Mouse (Mus musculus): Measurements from ENCODE around the gene Crygb. TPM values are rescaled to one million over a fixed set of nuclear protein-coding genes. Genes with fewer than 3 reads are reported as not detected.

The Crygb gene
- polyA plus RNA-seq, 1 experiment, result not detected

DNA sequence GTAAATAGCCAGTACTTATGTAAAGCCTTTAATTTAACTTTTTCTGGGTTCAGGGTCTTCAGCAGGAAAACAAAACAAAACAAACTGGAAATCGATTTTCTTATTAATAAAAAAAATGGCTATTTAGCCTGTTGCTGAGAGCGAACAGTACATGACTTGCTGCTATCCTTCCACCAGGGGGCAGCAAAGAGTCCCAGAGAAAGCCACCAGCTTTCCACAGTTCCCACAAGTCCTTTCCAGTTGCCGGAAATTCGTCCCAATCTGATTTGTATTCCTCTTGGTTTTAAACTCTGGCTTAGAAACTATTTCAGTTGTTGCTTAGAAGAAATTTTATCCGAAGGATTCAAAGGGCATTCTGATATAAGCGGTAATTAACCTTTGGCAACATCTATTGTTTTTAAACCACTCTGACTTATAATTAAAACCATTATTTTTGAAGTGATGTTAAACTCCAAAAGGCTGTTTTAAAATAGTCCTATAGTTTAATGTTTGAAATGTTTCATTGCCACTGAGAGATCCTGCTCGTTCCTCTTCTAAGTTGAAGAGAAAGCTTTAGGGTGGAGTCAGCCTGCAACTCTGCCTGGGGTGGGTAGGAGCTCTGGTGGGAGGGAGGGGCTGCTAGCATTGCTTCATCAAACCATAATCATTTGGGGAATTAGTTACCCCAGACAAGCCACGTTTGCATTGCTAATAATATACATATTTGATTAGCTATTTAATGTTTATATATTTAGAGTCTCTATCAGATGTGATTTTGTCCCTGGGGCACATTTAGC, 30.1 kb upstream of the Crygb start:
- TF ChIP-seq CTCF (IDR thresholded peaks at IDR 0.05; ENCODE audit: low read depth, low read length) (peak; percentile 83), POLR2A (IDR thresholded peaks at IDR 0.05; ENCODE audit: borderline replicate concordance, low read depth, low read length) (no peak)
- Histone ChIP-seq H3K4me3 (ENCODE audit: insufficient read depth, low read length) (no peak overlapping the region), H3K27ac (ENCODE audit: insufficient read depth, low read depth, low read length) (peak overlapping the region; percentile 79), H3K4me1 (ENCODE audit: control insufficient read depth, insufficient read depth, low read length) (peaks cover 39% of the 10 kb centered on the region)

- TF ChIP-seq POLR2A (IDR thresholded peaks at IDR 0.05; ENCODE audit: borderline replicate concordance, low read depth, low read length) (no peak), CTCF (IDR thresholded peaks at IDR 0.05; ENCODE audit: low read depth, low read length) (no peak)
- Histone ChIP-seq H3K4me1 (ENCODE audit: control insufficient read depth, insufficient read depth, low read length) (peaks cover 39% of the 10 kb centered on the region), H3K27ac (ENCODE audit: insufficient read depth, low read depth, low read length) (no peak overlapping the region), H3K4me3 (ENCODE audit: insufficient read depth, low read length) (no peak overlapping the region)
Observed at GRCm38 (mm10) chr1:65109756-65110435, 27.8 kb upstream of the Crygb start.

GRCm38 (mm10) chr1:65109196-65109595, 27.1 kb upstream of the Crygb start:
- no peak overlapping the region for H3K27ac ChIP-seq (ENCODE audit: insufficient read depth, low read depth, low read length)
- H3K4me1 ChIP-seq (ENCODE audit: control insufficient read depth, insufficient read depth, low read length), result peaks cover 39% of the 10 kb centered on the region
- no peak overlapping the region for H3K4me3 ChIP-seq (ENCODE audit: insufficient read depth, low read length)
- no peak for TF ChIP-seq POLR2A (IDR thresholded peaks at IDR 0.05; ENCODE audit: borderline replicate concordance, low read depth, low read length)
- no peak for TF ChIP-seq CTCF (IDR thresholded peaks at IDR 0.05; ENCODE audit: low read depth, low read length)

DNA sequence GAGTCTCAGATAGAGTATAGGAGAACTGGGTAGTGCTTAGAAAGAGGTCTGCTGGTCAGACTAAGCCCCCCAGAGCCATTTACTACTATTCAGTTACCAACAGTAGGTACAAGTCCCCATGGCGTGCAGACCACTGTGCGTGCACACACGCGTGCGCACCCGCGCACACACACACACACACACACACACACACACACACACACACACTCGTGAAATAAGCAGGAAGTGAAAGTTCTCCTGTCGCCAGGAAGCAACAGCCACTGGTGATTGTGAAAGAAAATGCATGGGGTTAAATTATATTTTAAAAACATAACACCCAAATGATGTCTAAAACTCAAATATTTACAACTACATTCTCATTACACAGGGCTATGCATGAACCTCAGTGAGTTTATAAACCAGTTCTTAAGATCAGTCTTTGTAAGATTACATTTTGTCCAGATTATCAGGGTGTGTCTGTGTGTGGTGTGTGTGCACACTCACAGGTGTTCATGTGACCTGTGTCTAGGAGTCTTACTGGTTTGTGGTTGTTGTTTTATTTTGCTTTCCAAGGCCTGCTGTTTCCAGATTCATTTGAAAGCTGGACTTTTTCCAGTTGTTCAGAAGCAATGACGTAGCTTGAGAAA, 25.7 kb upstream of the Crygb start:
- H3K27ac ChIP-seq (ENCODE audit: insufficient read depth, low read depth, low read length), result peak overlapping the region; percentile 52
- peaks cover 30% of the 10 kb centered on the region for H3K4me1 ChIP-seq (ENCODE audit: control insufficient read depth, insufficient read depth, low read length)
- TF ChIP-seq POLR2A (IDR thresholded peaks at IDR 0.05; ENCODE audit: borderline replicate concordance, low read depth, low read length), result no peak
- no peak for TF ChIP-seq CTCF (IDR thresholded peaks at IDR 0.05; ENCODE audit: low read depth, low read length)
- H3K4me3 ChIP-seq (ENCODE audit: insufficient read depth, low read length), result peak overlapping the region; percentile 13; the same call in 1 of the 2 replicates

DNA sequence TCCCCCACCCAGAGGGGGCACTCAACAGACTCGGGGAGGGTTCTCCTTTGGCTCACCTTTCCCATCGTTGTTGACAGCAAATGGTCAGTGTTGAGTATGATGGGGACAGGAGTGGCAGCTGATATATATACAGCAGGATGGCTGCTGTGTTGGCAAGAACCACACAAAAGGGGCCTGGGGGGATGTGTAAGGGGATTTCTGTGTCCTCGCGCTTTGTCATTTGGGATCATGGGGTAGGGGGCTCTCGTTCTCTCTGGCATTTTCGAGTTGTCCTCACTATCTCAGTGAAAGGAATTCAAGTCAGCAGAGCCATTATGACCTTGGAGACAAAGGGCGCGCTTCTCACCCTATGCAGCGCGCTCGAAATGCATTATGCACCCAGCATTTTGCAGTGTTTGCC, 21.2 kb upstream of the Crygb start, which contains the start of gene Cryga:
TSS of gene Cryga (minus strand) at position 101 of the 400 bp plus-strand sequence.
- Histone ChIP-seq H3K4me1 (ENCODE audit: control insufficient read depth, insufficient read depth, low read length) (peaks cover 6% of the 10 kb centered on the region), H3K4me3 (ENCODE audit: insufficient read depth, low read length) (no peak within 1 kb of the TSS), H3K27ac (ENCODE audit: insufficient read depth, low read depth, low read length) (no peak within 1 kb of the TSS)
- TF ChIP-seq POLR2A (IDR thresholded peaks at IDR 0.05; ENCODE audit: borderline replicate concordance, low read depth, low read length), result no peak
- no peak for TF ChIP-seq CTCF (IDR thresholded peaks at IDR 0.05; ENCODE audit: low read depth, low read length)

GRCm38 (mm10) chr1:65096953-65097352, 14.9 kb upstream of the Crygb start:
- Histone ChIP-seq H3K4me3 (ENCODE audit: insufficient read depth, low read length) (no peak overlapping the region), H3K27ac (ENCODE audit: insufficient read depth, low read depth, low read length) (no peak overlapping the region), H3K4me1 (ENCODE audit: control insufficient read depth, insufficient read depth, low read length) (no peaks in the 10 kb centered on the region)
- TF ChIP-seq CTCF (IDR thresholded peaks at IDR 0.05; ENCODE audit: low read depth, low read length) (no peak), POLR2A (IDR thresholded peaks at IDR 0.05; ENCODE audit: borderline replicate concordance, low read depth, low read length) (no peak)

GRCm38 (mm10) chr1:65091566-65091965, 9.5 kb upstream of the Crygb start:
- H3K4me3 ChIP-seq (ENCODE audit: insufficient read depth, low read length), result no peak overlapping the region
- H3K4me1 ChIP-seq (ENCODE audit: control insufficient read depth, insufficient read depth, low read length), result peaks cover 19% of the 10 kb centered on the region
- H3K27ac ChIP-seq (ENCODE audit: insufficient read depth, low read depth, low read length), result peak overlapping the region; percentile 50
- no peak for TF ChIP-seq CTCF (IDR thresholded peaks at IDR 0.05; ENCODE audit: low read depth, low read length)
- TF ChIP-seq POLR2A (IDR thresholded peaks at IDR 0.05; ENCODE audit: borderline replicate concordance, low read depth, low read length), result no peak

DNA sequence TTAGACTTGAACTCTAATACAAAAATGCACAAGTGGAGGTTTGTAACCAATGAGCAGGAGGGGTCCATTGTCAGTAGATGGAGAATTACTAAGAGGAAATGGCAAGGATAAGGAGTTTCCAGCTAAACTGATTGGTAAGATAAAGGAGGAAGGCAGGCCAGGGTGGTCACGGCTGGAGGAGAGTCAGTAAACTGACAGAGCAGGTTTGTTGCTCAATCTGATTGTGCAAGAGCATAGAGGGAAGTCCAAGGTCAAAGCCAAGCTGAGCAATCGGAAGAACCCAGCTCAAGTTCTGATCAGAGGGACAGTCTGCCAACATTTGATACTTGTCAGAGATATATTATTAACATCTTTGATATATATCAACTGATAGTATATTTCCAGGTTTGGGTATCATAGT, 8.3 kb upstream of the Crygb start:
- Histone ChIP-seq H3K27ac (ENCODE audit: insufficient read depth, low read depth, low read length) (no peak overlapping the region), H3K4me1 (ENCODE audit: control insufficient read depth, insufficient read depth, low read length) (peaks cover 19% of the 10 kb centered on the region), H3K4me3 (ENCODE audit: insufficient read depth, low read length) (no peak overlapping the region)
- TF ChIP-seq CTCF (IDR thresholded peaks at IDR 0.05; ENCODE audit: low read depth, low read length), result no peak
- TF ChIP-seq POLR2A (IDR thresholded peaks at IDR 0.05; ENCODE audit: borderline replicate concordance, low read depth, low read length), result no peak

GRCm38 (mm10) chr1:65088567-65089356, 6.7 kb upstream of the Crygb start:
- no peak overlapping the region for H3K4me3 ChIP-seq (ENCODE audit: insufficient read depth, low read length)
- no peak for TF ChIP-seq CTCF (IDR thresholded peaks at IDR 0.05; ENCODE audit: low read depth, low read length)
- no peak for TF ChIP-seq POLR2A (IDR thresholded peaks at IDR 0.05; ENCODE audit: borderline replicate concordance, low read depth, low read length)
- H3K27ac ChIP-seq (ENCODE audit: insufficient read depth, low read depth, low read length), result 0 out of 2 replicates have a peak overlapping the region, but pooled peaks have one; percentile 13
- H3K4me1 ChIP-seq (ENCODE audit: control insufficient read depth, insufficient read depth, low read length), result peaks cover 19% of the 10 kb centered on the region

Measured in bone marrow macrophage, adult 2 months (primary cell).